Mouse (Mus musculus) liver, adult 2 months (tissue): Measurements from ENCODE around the gene Pi4kb. TPM values are rescaled to one million over a fixed set of nuclear protein-coding genes. Genes with fewer than 3 reads are reported as not detected.
A peak's percentile ranks its signal among the peaks of the same experiment; 100 is the strongest.
"Not testable (repeated sequence)": the region's sequence is repeated elsewhere in the genome, so short reads cannot be mapped to it uniquely, and the experiment has no call there.

ENCODE experiments used
- DNase-seq: peaks from one replicate; pipeline ENCODE4 v3.0.0-alpha.2; 2011; ENCODE audit warnings: low read depth, low spot score; ENCODE audit errors: extremely low read depth
- H3K27ac ChIP-seq: fragments of 200-500 bp; replicated peaks from 2 replicates; pipeline ENCODE4 v1.5.1; 2012; ENCODE audit warnings: low read depth, mild to moderate bottlenecking, control low read depth, inconsistent platforms, low read length; ENCODE audit not compliant: insufficient read depth
- H3K27me3 ChIP-seq: fragments of 200-500 bp; 2 replicates; pipeline ENCODE4 v1.6.1; 2012; ENCODE audit warnings: mild to moderate bottlenecking, moderate library complexity, low read length, inconsistent platforms; ENCODE audit not compliant: control insufficient read depth, insufficient read depth
- H3K36me3 ChIP-seq: fragments of 200-500 bp; 2 replicates; pipeline ENCODE4 v1.6.1; 2012; ENCODE audit warnings: low read length, inconsistent platforms; ENCODE audit not compliant: control insufficient read depth, insufficient read depth
- H3K4me1 ChIP-seq: fragments of 200-500 bp; 2 replicates; pipeline ENCODE4 v1.6.1; 2011; ENCODE audit warnings: low read length; ENCODE audit not compliant: control insufficient read depth, insufficient read depth
- H3K4me3 ChIP-seq: fragments of 200-500 bp; 2 replicates; pipeline ENCODE4 v1.5.1; 2011; ENCODE audit warnings: low read depth, mild to moderate bottlenecking, control low read depth, low read length, moderate library complexity; ENCODE audit not compliant: insufficient read depth
- H3K79me2 ChIP-seq: fragments of 200-500 bp; 2 replicates; pipeline ENCODE4 v1.6.1; 2012; ENCODE audit warnings: inconsistent platforms, mild to moderate bottlenecking, low read length, moderate library complexity; ENCODE audit not compliant: control insufficient read depth, insufficient read depth
- H3K9ac ChIP-seq: fragments of 200-500 bp; 2 replicates; pipeline ENCODE4 v1.6.1; 2012; ENCODE audit warnings: low read depth, mild to moderate bottlenecking, control low read depth, inconsistent platforms, low read length
- CTCF ChIP-seq: fragments of 200-500 bp; IDR thresholded peaks from 2 replicates; pipeline ENCODE4 v1.5.1; 2011; ENCODE audit warnings: low read depth, low read length, control low read depth
- POLR2A ChIP-seq: fragments of 200-500 bp; IDR thresholded peaks from 2 replicates; pipeline ENCODE4 v1.6.1; 2011; ENCODE audit warnings: low read length, control low read depth; ENCODE audit not compliant: insufficient read depth; ENCODE audit errors: extremely low read depth
- WGBS: fragments of 180-500 bp; shearing (Covaris S2); methylation state at CpG from one replicate; pipeline ENCODE4 v1.1.7; 2018; 5-methylcytosine and 5-hydroxymethylcytosine counted together
- polyA plus RNA-seq: library from polyadenylated mRNA; depleted of rRNA; stranded (reverse); fragments of >200 nt; gene quantifications from 2 replicates; pipeline ENCODE4 v1.2.3, GENCODE M21; 2012; rRNA removed
- total RNA-seq: library from RNA; depleted of rRNA; stranded (reverse); fragments of >200 nt; gene quantifications from 2 replicates; pipeline ENCODE4 v1.2.3, GENCODE M21; 2014; rRNA removed

Gene Pi4kb
- 26.5 and 30.8 TPM in 2 replicates for total RNA-seq
- polyA plus RNA-seq, result 25.3 and 26.0 TPM in 2 replicates

DNA sequence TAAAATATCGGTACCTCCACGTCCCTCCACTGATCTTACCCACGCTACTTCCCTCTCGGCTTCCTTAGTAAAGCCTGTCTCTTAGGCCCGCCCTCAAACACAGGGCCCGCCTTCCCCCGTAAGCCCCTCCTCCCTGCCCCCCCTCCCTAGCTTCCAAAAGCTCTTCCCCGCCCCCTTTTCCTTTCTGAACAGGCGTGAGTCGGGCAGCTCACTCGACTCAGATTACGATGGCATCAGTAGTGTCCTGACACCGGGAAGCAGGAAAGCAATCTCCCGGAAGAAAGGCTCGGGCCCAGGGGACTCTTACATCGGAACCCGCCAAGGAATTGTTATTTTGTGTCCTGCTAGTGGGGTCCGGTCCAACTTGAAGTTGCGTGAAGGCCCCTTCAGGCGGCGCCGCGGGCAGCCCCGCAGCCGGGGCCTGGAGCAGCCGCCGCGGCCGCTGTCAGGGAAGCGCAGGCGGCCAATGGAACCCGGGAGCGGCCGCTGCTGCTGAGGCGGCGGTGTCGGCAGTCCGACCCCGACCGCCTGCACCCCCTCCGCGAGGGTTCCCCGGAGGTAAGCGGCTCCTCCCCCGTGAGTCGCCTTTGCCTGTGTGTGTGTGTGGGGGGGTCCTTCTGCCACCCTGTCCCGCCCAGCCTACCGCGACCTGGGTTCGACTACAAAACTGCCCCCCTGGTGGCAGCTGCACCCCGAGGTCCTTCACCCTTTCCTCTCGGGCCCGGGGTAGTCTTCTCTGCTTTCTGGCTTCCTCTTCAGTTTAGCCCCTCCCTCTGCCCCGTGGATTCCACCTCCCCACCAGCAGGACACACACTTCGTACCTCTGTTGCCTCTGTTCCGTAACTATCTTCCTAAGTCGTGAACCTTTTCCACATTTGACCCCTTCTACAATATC, at the start of gene Pi4kb:
Pi4kb (plus strand) TSS at position 204 of the 895 bp plus-strand sequence.
- H3K9ac ChIP-seq, result peak within 1 kb of the TSS; percentile 98
- H3K27ac ChIP-seq, result peak within 1 kb of the TSS; percentile 88
- peaks cover 22% of the 10 kb centered on the region for H3K79me2 ChIP-seq
- no peaks in the 10 kb centered on the region for H3K27me3 ChIP-seq
- H3K36me3 ChIP-seq, result no peaks in the 10 kb centered on the region; the same call in 1 of the 2 replicates
- DNase-seq, result peak; percentile 87
- H3K4me3 ChIP-seq, result peak within 1 kb of the TSS; percentile 98
- under 1% methylated on average over 57 of the region's 57 CpGs for WGBS
- H3K4me1 ChIP-seq, result peaks cover 9% of the 10 kb centered on the region
- 0 out of 2 replicates have a peak, but pooled peaks have one; percentile 17 for TF ChIP-seq POLR2A
- TF ChIP-seq CTCF, result no peak

DNA sequence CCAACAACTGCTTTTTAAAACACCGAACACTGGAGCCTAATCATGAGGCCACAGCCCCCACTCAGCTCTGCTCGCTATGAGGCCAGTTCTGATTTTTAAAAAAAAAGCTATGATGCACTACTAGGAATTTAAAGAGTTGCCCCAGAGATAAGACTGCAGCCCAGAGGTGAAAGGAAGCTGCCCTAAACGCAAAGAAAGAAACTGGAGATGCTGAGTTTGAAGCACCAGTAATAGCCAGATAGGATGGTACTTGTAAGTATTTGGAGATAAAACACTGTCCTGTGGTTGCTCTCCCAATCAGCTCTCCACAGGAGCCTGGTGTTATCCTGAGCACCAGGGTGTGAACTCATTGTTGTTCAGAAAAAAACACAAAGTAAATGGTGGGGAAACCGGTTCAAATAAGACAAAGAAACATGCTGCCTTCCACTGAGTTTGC, 48.2 kb upstream of the Pi4kb start:
- not testable (repeated sequence) for H3K4me1 ChIP-seq, H3K27ac ChIP-seq

DNA sequence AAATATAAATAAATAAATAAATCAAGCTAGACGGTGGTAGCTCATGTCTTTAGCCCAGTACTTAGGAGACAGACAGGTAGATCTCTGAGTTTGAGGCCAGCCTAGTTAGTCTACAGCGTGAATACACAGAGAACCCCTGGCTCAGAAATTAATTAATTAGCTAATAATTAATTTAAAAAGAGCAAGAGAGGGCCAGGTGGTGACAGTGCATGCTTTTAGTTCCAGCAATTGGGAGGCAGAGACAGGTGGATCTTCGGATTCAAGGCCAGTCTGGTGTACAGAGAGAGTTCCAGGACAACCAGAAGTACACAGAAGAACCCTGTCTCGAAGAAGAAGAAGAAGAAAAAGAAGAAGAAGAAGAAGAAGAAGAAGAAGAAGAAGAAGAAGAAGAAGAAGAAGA, 45.6 kb upstream of the Pi4kb start:
- H3K27ac ChIP-seq, H3K79me2 ChIP-seq, H3K36me3 ChIP-seq, H3K4me1 ChIP-seq, H3K4me3 ChIP-seq, H3K27me3 ChIP-seq, H3K9ac ChIP-seq: not testable (repeated sequence)
- 42% methylated on average over 4 of the region's 4 CpGs for WGBS
- DNase-seq, result peak; percentile 64

More for the DNA sequence above, 48.2 kb upstream of the Pi4kb start:
- WGBS, result 69% methylated on average over 4 of the region's 4 CpGs
- not testable (repeated sequence) for H3K4me3 ChIP-seq, DNase-seq, H3K9ac ChIP-seq, H3K36me3 ChIP-seq, H3K79me2 ChIP-seq, H3K27me3 ChIP-seq

DNA sequence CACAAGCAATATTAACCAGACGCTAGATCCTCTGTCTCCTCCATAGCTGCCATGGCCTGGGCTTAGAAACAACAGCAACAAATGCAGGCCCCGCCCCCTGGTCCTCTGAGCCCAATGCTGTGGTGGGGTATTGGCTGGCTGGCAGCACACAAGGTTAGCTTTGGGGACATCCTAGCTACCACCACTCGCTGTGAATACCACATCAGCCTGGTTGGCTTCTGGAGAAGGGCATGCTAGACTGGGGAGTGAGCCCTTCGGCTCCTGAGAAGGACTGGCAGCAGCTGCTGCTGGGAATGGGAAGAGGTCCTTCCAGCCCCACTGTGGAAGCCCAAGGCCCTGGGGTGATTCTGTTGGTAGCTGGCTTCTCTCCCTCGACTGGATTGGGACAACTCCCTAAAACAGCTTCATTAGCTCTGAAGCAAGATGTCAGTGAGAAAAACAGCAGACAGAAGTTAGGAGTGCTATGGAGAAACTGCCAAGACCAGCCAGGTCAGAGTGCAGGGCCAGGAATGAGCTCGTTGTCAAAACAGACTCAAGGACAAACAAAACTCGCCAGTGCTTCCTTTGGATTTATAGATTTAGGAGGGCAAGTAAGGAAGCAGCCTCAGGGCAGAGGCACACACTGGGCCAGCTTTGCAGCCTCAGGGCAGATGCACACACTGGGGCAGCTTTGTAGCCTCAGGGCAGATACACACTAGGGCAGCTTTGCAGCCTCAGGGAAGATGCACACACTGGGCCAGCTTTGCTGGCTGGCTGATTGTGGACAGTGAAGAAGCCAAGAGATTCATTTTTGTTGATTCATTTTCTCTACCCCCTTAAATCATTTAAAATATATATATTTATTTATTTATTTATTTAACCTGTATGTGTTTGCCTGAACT, 43.9 kb upstream of the Pi4kb start:
- peak; percentile 81 for DNase-seq

DNA sequence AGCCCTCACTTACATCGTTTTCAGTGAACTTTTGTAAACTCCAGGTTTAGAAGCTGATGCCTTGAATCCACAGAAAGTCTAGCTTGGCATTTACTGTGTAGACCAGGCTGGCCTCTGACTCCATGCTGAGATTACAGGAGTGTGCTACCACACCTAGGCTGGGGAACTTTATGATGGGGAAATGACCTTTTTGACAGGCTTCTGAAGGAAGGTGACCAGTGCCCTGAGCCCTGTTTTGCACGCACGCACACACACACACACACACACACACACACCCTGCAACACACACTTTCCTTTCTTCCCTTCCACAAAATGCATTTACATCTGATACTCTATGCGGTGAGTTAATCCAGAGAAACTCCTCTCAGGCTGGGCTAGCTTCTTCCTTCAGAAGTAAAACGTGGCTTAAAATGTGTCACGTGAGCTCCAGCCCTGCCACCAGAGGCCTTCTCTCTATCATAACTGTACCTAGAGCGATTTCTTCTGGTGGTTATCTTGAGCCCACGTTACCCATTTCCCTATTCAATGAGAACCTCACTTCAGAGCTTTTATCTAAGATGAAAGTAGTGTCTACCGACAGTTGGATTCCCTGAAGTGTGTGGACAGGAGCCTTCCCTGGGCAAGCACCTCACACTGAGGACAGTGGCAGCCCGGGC, 43.0 kb upstream of the Pi4kb start:
- H3K27ac ChIP-seq, H3K36me3 ChIP-seq, H3K9ac ChIP-seq, DNase-seq, H3K79me2 ChIP-seq, H3K4me3 ChIP-seq, H3K27me3 ChIP-seq: not testable (repeated sequence)
- H3K4me1 ChIP-seq, result peaks cover 15% of the 10 kb centered on the region
- 96% methylated on average over 10 of the region's 10 CpGs for WGBS

More for the DNA sequence above, 43.9 kb upstream of the Pi4kb start:
- not testable (repeated sequence) for H3K4me3 ChIP-seq, H3K36me3 ChIP-seq, H3K27me3 ChIP-seq, H3K9ac ChIP-seq, H3K79me2 ChIP-seq, H3K4me1 ChIP-seq
- WGBS, result 38% methylated on average over 7 of the region's 7 CpGs
- H3K27ac ChIP-seq, result peak overlapping the region; percentile 41

DNA sequence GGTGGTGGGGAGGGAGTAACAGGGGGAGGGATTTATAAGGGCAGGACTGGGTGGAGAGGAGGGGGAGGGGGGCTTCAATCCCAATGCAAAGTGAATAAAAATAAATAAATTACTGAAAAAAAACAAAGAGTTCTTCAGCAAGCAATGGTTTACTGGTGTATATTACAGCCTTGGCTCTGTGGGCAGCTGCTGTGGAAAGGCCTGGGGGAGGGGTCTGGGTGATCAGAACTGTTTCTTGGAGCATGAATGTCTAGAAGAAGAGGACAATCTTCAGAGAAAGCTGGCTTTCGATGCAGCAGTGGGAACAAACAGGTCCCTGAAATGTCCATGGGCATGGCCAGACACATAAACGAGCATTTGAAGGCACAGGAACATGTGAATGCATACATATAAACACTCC, 42.3 kb upstream of the Pi4kb start:
- not testable (repeated sequence) for H3K4me3 ChIP-seq, DNase-seq, H3K79me2 ChIP-seq, H3K9ac ChIP-seq, H3K27ac ChIP-seq, H3K27me3 ChIP-seq, H3K36me3 ChIP-seq
- WGBS, result 56% methylated on average over 2 of the region's 2 CpGs
- H3K4me1 ChIP-seq, result peaks cover 15% of the 10 kb centered on the region
